Mouse (Mus musculus) spleen, adult 2 months (tissue): Measurements from ENCODE around the gene Fam149a. TPM values are rescaled to one million over a fixed set of nuclear protein-coding genes. Genes with fewer than 3 reads are reported as not detected.
A peak's percentile ranks its signal among the peaks of the same experiment; 100 is the strongest.
"Not testable (repeated sequence)": the region's sequence is repeated elsewhere in the genome, so short reads cannot be mapped to it uniquely, and the experiment has no call there.

Experiments
- DNase-seq, 2 experiments: peaks; one replicate each; pipeline versions ENCODE4 v3.0.0 to v3.0.0-alpha.2; 2012 to 2021; ENCODE audit warnings: low spot score in 2 of 2, low read depth in 1 of 2
- H3K27ac ChIP-seq: fragments of 200-500 bp; 2 replicates; pipeline ENCODE4 v1.5.1; 2012; ENCODE audit warnings: low read length, inconsistent platforms; ENCODE audit not compliant: insufficient read depth
- H3K27me3 ChIP-seq: fragments of 200-500 bp; 2 replicates; pipeline ENCODE4 v1.6.1; 2012; ENCODE audit warnings: mild to moderate bottlenecking, moderate library complexity, low read length, inconsistent platforms; ENCODE audit not compliant: control insufficient read depth, insufficient read depth
- H3K36me3 ChIP-seq: fragments of 200-500 bp; 2 replicates; pipeline ENCODE4 v1.6.1; 2012; ENCODE audit warnings: mild to moderate bottlenecking, low read length, inconsistent platforms; ENCODE audit not compliant: control insufficient read depth, insufficient read depth
- H3K4me1 ChIP-seq: fragments of 200-500 bp; 2 replicates; pipeline ENCODE4 v1.6.1; 2011; ENCODE audit warnings: inconsistent platforms; ENCODE audit not compliant: control insufficient read depth, insufficient read depth, insufficient read length
- H3K4me3 ChIP-seq: fragments of 200-500 bp; 2 replicates; pipeline ENCODE4 v1.5.1; 2011; ENCODE audit warnings: mild to moderate bottlenecking, inconsistent platforms; ENCODE audit not compliant: insufficient read depth, insufficient read length; ENCODE audit errors: extremely low read depth
- CTCF ChIP-seq: fragments of 200-500 bp; IDR thresholded peaks from 2 replicates; pipeline ENCODE4 v1.5.1; 2011; ENCODE audit warnings: mild to moderate bottlenecking, inconsistent platforms; ENCODE audit not compliant: insufficient read depth, insufficient read length, insufficient replicate concordance; ENCODE audit errors: extremely low read depth
- POLR2A ChIP-seq: fragments of 200-500 bp; IDR thresholded peaks from 2 replicates; pipeline ENCODE4 v1.6.1; 2011; ENCODE audit warnings: low read depth, low read length, inconsistent platforms
- WGBS: fragments of 180-500 bp; shearing (Covaris S2); methylation state at CpG from one replicate; pipeline ENCODE4 v1.1.7; 2018; 5-methylcytosine and 5-hydroxymethylcytosine counted together
- polyA plus RNA-seq: library from polyadenylated mRNA; depleted of rRNA; stranded (reverse); fragments of >200 nt; gene quantifications from 2 replicates; pipeline ENCODE4 v1.2.3, GENCODE M21; 2012

Fam149a gene
- polyA plus RNA-seq, 1 experiment: 2.3 TPM

- Histone ChIP-seq H3K4me1 (peaks cover 8% of the 10 kb centered on the region), H3K27me3 (no peaks in the 10 kb centered on the region), H3K4me3 (peak within 1 kb of the TSS; percentile 85), H3K36me3 (no peaks in the 10 kb centered on the region), H3K27ac (peak within 1 kb of the TSS; percentile 62)
- TF ChIP-seq CTCF: no peak
- TF ChIP-seq POLR2A: peak; percentile 7; the same call in 1 of the 2 replicates
- WGBS: 1% methylated on average over 44 of the region's 44 CpGs
- DNase-seq: peak; percentile 66 to 72
Observed at GRCm38 (mm10) chr8:45332685-45333409, 49.2 kb downstream of the Fam149a start, which contains the start of gene Cyp4v3. Gene Cyp4v3 (minus strand): TSS chr8:45333216.

GRCm38 (mm10) chr8:45330856-45331255 is 51.2 kb downstream of the Fam149a start:
- Histone ChIP-seq H3K36me3 (0 out of 2 replicates have a peak, but pooled peaks cover 1% of the 10 kb centered on the region), H3K27me3 (no peaks in the 10 kb centered on the region), H3K4me3 (no peak overlapping the region), H3K4me1 (peaks cover 8% of the 10 kb centered on the region), H3K27ac (no peak overlapping the region)
- DNase-seq: no peak
- 38% methylated on average over 3 of the region's 3 CpGs for WGBS
- TF ChIP-seq POLR2A: no peak
- no peak for TF ChIP-seq CTCF

GRCm38 (mm10) chr8:45329206-45329980 is 52.7 kb downstream of the Fam149a start:
- Histone ChIP-seq H3K27ac (no peak overlapping the region), H3K36me3 (0 out of 2 replicates have a peak, but pooled peaks cover 1% of the 10 kb centered on the region), H3K4me3 (no peak overlapping the region), H3K27me3 (no peaks in the 10 kb centered on the region), H3K4me1 (peaks cover 8% of the 10 kb centered on the region)
- 86% methylated on average over 6 of the region's 6 CpGs for WGBS
- no peak for DNase-seq
- TF ChIP-seq POLR2A: no peak
- TF ChIP-seq CTCF: no peak

- H3K27ac ChIP-seq, DNase-seq, H3K36me3 ChIP-seq, H3K27me3 ChIP-seq, H3K4me1 ChIP-seq, H3K4me3 ChIP-seq: not testable (repeated sequence)
Observed at GRCm38 (mm10) chr8:45327076-45327475, 55.0 kb downstream of the Fam149a start.

- no peak overlapping the region for H3K4me3 ChIP-seq
- H3K27ac ChIP-seq: no peak overlapping the region
- H3K27me3 ChIP-seq: no peaks in the 10 kb centered on the region
- TF ChIP-seq CTCF: no peak
- no peak for TF ChIP-seq POLR2A
- DNase-seq: no peak
- 89% methylated on average over 4 of the region's 4 CpGs for WGBS
- H3K36me3 ChIP-seq: 0 out of 2 replicates have a peak, but pooled peaks cover 1% of the 10 kb centered on the region
- no peaks in the 10 kb centered on the region for H3K4me1 ChIP-seq
Observed at GRCm38 (mm10) chr8:45324151-45324550, 57.9 kb downstream of the Fam149a start.

GRCm38 (mm10) chr8:45321365-45321764 is 60.7 kb downstream of the Fam149a start:
- no peak overlapping the region for H3K27ac ChIP-seq
- H3K36me3 ChIP-seq: no peaks in the 10 kb centered on the region; the same call in 1 of the 2 replicates
- H3K4me3 ChIP-seq: no peak overlapping the region
- H3K27me3 ChIP-seq: no peaks in the 10 kb centered on the region
- no peak for DNase-seq
- TF ChIP-seq POLR2A: no peak
- no peak for TF ChIP-seq CTCF
- WGBS: 85% methylated on average over 2 of the region's 2 CpGs
- no peaks in the 10 kb centered on the region for H3K4me1 ChIP-seq

- H3K27me3 ChIP-seq: no peaks in the 10 kb centered on the region
- no peaks in the 10 kb centered on the region for H3K4me1 ChIP-seq
- no peak overlapping the region for H3K4me3 ChIP-seq
- TF ChIP-seq CTCF (no peak), POLR2A (no peak)
- H3K36me3 ChIP-seq: no peaks in the 10 kb centered on the region; the same call in 1 of the 2 replicates
- WGBS: 77% methylated on average over 1 of the region's 1 CpGs
- no peak overlapping the region for H3K27ac ChIP-seq
- DNase-seq: no peak
Observed at GRCm38 (mm10) chr8:45320930-45321329, 61.2 kb downstream of the Fam149a start.
